Mouse (Mus musculus) bone marrow macrophage, adult 2 months (primary cell): Measurements from ENCODE around the gene Nhlh1.

Source experiments
- CTCF ChIP-seq: IDR thresholded peaks from 2 replicates; pipeline ENCODE4 v1.5.1; 2012; ENCODE audit warnings: low read depth, mild to moderate bottlenecking, low read length, moderate library complexity
- POLR2A ChIP-seq: IDR thresholded peaks from 2 replicates; pipeline ENCODE4 v1.6.1; 2012; ENCODE audit warnings: mild to moderate bottlenecking, low read depth, low read length, borderline replicate concordance

DNA sequence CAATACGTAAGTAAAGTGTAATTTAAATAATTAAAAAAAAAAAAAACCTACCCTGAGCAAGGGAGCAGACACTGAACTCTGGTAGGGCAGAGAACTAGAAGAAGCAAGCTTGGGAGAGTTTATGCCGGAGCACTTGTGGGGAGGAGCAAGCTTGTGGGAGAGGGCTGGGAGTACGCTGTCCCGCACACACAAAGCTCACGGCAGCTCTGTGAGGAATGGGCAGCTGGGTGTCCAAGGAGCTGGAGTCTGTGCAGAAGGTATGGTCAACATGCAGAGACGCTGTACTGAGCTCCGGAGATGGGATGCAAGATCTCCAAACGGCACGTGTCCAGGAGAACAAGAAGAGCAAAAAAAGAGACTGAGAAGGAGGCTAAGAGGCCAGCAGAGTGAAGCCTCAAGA, 42.6 kb downstream of the Nhlh1 start:
- TF ChIP-seq CTCF = no peak
- TF ChIP-seq POLR2A = no peak
